Mouse (Mus musculus) ovary, postnatal 36 days (tissue): ENCODE measurements at regions not wholly inside any gene's neighbourhood (a gene's known extent, or its start where the extent isn't known, plus 50 kb on each side); places are given as distances from the start of the nearest gene placed in this dataset.

ENCODE experiments used
- DNase-seq: peaks from one replicate; pipeline ENCODE4 v3.0.0; 2022; ENCODE audit warnings: low spot score, mixed read lengths

DNA sequence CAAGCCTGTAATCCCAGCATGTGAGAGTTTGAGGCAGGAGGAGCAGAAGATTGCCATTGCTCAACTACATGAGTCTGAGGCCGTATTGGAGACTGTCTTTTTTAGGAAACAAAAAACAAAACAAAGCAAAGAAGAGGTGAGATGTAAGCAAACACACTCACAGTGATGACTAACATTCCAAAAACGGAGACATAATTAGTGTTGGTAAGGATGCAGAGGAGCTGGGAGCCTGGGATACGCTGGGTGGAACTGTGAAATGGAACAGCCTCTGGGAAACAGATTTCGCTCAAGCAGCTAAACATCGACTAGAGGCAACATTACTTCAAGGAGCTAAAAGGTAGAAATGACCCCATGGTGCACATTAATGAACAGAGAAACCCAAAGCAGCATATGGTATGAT, 68.3 kb upstream of the Lrig1 start:
- DNase-seq = no peak

DNA sequence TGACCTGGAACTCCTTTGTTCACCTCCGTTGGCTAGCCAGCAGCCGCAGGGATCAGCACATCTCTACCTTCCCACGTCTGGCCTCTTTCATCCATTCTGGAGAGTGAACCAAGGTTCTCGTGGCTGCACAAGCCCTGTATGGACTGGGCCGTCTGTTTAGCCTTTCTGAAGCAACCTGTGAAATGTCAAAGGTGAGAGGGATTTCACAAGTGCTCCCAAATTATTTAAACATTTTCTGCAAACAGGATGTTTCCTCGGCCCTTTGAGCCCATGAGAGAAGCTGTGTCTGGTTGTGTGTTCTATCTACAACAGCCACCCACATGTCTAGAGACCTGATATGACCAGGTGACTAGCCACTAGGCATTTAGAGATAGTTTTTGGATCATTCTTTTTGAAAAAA, 65.8 kb upstream of the Lrig1 start:
- DNase-seq = no peak

DNA sequence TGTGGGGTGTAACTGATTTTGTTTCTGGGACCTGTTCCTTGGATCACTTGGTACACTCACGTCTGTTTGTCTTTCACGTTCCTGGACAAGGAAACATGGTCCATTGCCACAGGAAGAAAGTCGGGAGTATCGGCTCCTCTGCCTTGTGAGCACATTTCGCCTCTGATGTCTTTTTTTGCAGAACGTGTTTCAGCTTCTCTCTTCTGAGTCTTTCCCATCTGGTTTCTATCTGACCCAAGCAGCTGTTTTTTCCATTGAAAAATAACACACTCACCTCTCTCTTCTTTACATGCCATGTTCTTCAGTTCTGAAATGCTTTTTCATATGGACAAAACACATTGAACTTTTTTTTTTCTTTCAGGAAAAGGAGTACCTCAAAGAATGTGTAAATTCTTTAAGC, 61.4 kb upstream of the Lrig1 start:
- no peak for DNase-seq

DNA sequence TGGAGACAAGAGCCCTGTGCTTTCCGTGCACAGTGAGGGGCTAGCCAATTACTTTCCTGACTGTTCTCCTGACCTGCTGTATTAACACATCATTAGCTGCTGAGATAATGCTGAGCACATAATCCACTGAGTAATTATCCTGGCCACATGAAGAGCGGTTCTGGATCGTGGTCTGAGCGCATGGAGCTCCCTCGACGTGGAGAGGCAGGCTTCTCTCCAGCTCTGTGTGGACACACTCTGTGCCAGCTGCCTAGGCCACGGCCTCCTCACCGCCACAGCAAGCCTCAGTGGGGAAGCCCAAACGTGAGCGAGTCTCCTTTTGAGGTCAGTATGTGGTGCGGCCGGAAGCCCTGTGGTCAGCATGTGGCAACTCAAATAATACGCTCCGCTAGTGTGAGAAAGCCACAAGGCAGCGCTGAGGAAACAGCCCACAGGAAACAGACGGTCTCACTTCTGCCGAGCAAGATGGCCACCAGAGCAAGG, 60.7 kb upstream of the Lrig1 start:
- DNase-seq = no peak

DNA sequence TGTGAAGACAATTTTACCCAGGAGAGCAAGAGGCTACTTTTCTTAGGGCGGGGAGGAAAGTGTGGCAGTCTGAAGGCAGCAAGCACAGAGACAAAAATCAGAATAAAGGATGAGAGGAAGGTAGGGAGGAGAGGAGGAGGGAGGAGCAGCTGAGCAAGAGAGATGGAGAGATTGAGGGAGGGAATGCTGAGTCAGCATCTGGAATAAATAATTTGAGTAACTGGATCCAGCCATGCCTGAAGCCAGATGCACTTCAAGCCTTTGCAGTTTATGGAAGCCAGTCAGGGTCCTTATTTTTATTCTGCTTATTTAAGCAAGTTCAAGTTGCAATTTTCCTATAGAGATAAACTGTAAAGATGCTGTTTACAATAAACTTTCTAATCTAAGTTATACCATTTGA, 59.7 kb upstream of the Lrig1 start:
- DNase-seq = no peak

DNA sequence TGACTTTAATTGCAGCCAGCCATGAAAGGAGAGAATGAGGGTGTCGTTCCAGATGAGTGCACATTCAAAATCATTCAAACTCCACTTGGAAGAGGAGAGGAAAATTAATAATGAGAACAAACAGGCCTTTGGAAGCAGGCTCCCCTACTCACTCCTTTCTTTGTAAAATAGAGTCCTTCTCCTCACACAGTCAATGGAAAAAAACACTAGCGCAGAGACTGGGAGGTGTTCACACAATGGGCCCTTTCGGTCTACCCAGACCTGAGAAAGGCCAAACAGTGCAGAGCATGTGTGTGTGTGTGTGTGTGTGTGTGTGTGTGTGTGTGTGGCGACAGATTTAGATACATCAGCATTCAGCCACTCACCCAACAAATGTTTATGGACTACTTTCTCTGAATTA, 56.0 kb upstream of the Lrig1 start:
- DNase-seq = no peak

DNA sequence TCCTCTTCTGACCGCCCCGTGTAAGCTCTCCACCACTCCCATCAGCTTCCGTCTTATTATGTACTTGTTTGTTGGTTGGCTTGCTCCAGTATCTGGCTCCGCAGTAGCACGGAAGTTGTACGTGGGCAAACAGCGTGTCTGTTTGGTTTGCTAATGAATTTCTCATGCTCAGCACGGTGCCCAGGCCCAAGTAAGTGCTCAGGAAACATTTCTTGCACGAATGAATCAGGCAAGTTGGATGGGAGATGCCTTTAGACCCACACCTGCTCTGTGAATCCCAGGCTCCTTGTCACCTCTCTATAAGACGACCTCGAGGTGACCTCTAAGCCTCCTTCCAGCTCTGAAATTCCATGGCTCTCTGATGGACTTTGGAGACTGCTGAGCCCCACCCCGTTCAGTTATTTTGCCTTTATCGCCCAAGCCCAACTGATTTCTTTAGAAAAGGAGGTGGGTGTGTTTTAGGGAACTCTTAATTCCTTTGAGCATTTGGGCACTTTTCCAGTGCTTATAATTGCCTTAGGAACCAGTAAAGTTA, 55.4 kb upstream of the Lrig1 start:
- no peak for DNase-seq

DNA sequence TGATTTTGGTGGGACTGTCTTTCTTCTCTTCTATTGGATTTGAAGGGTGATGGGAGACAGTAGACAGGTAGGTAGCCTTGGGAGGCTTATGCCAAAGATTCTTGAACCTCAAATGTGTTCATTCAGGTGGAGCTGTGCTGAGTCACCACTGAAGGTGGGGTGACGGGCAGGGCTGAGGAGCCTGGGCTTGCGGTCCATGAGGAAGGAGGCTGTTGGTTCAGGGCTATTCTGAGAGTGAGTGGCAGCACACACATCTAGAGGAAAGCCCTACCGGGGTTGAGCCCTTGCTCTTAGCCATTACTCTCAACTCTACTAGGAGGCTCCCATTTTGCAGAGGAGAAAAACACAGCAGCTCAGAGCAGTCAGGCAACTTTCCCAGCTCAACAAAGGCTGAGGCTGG, 54.6 kb upstream of the Lrig1 start:
- DNase-seq = no peak

DNA sequence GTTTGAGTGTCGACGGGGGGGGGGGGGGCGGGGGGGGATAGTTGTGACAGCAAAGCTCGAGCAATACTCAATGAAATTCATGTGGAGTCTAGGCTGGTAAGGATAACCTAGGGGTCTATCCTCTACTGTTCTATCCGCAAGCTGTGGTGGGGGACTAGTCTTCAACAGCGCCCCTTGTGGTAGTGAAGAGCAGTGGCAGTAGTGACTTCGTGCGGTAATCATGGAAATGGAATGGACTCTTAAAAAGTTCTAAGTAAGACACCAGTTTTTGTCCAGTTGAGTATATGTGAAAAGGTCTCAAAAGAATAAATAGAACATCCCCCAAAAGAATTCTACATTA, 51.1 kb upstream of the Lrig1 start:
- no peak for DNase-seq

DNA sequence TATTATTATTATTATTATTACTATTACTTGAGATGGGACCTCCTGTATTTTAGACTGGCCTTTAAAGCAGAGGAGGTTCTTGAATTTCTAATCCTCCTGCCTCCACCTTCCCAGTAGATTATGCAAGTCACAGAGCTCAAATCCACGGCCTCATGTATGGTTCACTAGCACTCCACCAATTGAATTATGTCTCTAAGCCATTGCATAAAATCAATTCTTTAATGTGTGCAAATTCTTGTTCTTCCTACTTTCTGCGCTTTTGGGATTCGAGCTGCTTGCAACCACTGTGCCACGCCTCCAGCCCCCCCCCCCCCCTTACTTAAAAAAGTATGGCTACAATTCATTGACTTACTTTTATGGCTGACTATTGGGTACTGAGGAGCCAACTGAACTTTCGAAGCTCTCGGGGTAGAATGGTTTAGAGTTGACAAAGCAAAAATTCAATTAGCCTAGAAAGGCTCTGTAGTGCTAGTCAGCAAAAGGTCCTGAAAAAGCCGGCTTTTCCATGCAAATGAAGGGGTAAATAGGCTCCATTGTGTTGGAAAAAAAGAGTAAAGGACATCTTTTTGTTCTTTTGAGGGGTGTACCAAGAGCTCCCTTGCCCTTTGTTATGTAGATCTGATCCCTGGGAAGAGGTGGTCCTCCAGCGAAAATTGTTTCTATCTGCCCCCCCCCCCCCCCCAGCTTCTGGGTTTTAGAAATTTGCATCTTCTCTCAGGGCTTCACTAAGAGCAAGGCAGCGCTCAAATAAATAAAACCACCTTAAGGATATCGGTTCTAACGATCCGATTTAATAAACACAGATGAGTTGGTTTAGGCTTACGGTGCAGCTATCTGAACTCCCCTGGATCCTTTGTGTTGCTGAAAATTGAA, 50.5 kb upstream of the Lrig1 start:
- DNase-seq = no peak
